Mouse (Mus musculus) erythroblast, embryonic 14.5 days (primary cell): Measurements from ENCODE around the gene Elp4.

Experiments used
- GATA1 ChIP-seq: IDR thresholded peaks from 2 replicates; pipeline ENCODE4 v1.6.1; 2012; ENCODE audit warnings: low read length, inconsistent platforms, mixed read lengths
- TAL1 ChIP-seq: IDR thresholded peaks from 3 replicates; pipeline ENCODE4 v1.6.1; 2012; ENCODE audit warnings: low read length, inconsistent platforms, mixed read lengths

- TF ChIP-seq TAL1 (no peak), GATA1 (no peak)
Observed at GRCm38 (mm10) chr2:105698631-105699030, 205.7 kb downstream of the Elp4 start.
